Mouse (Mus musculus) bone marrow macrophage, adult 2 months (primary cell): ENCODE measurements around the gene Myl12a.

ENCODE experiments used
- CTCF ChIP-seq: IDR thresholded peaks from 2 replicates; pipeline ENCODE4 v1.5.1; 2012; ENCODE audit warnings: low read depth, mild to moderate bottlenecking, low read length, moderate library complexity
- POLR2A ChIP-seq: IDR thresholded peaks from 2 replicates; pipeline ENCODE4 v1.6.1; 2012; ENCODE audit warnings: mild to moderate bottlenecking, low read depth, low read length, borderline replicate concordance

DNA sequence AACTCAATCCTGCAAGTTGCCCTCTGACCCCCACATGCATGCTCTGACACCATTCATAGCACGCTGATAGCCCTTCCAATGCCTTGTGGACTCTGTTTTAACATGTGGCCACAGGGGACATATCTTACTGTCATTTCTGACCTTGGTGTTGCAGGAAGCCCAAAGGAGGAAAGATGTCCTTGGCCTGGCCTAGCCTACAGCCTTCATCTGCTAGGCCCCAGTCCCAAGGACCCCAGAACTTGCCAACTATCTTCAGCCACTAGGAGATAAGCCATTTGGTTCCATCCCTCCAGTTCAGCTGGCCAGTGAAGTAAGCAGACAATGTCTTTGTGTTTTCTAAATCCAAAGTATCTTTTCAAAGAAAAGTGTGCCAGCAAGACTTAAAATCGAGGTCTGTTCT lies 37.4 kb downstream of the Myl12a start:
- TF ChIP-seq CTCF = no peak
- TF ChIP-seq POLR2A = no peak
